Mouse (Mus musculus): ENCODE measurements around the gene Cops6. TPM values are rescaled to one million over a fixed set of nuclear protein-coding genes. Genes with fewer than 3 reads are reported as not detected.

Gene Cops6
- polyA plus RNA-seq, 1 experiment from 2014 or later: 214 TPM

DNA sequence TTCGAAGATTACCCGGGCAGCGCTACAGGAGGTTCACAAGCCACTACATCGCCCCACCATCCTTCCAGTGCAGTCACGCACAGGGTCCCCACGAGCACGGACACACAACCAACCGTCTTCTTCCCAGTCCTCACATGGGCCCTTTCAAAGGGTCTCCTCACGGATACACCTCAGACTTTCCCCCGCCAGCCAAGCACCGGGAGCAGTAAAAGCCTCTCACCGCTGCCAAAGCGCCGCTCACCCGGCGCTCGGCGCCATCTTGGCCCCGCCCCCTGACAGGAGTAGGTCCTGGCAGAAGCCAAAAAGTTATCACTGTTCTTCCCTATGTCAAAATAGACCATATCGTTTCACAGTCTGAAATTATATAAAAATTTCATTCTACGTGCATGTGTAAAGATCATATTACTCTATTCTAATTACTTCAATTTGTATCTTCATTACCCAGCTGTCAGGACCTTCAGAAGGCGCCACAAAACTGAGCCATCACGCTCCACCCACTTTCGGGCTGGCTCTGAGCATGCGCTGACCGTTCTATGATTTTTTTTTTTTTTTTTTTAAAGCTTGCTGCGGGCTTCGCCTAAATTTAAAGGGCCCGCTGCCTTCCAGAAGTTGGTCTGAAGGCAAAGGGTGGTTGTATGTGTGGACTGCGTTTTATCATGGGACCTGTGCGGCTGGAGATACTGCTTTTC, 26.2 kb downstream of the Cops6 start, which contains the start of the genes Taf6 and Cnpy4:
Gene Taf6, minus strand, starts transcription at position 502 of the 689 bp plus-strand sequence.
Gene Cnpy4, plus strand, starts transcription at position 536 of the 689 bp plus-strand sequence.
- peak; percentile 89 for DNase-seq (ENCODE audit: low spot score)

DNA sequence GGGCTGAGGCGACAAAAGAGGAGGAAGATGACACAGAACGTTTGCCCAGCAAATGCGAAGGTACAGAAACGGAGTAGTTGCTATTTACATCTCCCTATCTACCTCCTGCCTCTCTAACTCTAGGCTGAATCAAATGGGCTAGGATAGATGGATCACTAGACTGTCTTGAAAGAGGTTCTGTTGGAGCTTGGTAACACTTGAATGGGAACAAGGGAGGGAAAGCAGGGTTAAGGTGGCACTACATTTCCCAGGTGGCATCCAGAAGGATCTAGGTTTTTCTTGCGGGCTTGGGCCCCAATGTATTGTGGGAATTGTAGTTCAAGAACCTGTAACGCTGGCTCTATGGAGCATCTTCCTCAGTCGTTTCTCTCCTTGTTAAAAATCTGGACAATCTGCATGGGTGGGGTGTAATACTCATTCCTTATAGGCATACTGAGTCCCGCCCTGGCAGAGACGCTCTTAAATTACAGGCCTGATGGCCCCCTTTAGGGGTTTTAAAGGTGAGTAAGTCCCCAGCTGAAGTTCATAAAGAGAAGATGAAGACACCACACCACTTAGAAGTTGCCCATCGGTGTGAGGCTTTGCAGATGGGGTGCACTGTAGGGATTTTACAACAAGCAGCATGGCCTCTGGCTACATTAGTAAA, 26.9 kb downstream of the Cops6 start:
- peak; percentile 81 for DNase-seq (ENCODE audit: low spot score)

DNA sequence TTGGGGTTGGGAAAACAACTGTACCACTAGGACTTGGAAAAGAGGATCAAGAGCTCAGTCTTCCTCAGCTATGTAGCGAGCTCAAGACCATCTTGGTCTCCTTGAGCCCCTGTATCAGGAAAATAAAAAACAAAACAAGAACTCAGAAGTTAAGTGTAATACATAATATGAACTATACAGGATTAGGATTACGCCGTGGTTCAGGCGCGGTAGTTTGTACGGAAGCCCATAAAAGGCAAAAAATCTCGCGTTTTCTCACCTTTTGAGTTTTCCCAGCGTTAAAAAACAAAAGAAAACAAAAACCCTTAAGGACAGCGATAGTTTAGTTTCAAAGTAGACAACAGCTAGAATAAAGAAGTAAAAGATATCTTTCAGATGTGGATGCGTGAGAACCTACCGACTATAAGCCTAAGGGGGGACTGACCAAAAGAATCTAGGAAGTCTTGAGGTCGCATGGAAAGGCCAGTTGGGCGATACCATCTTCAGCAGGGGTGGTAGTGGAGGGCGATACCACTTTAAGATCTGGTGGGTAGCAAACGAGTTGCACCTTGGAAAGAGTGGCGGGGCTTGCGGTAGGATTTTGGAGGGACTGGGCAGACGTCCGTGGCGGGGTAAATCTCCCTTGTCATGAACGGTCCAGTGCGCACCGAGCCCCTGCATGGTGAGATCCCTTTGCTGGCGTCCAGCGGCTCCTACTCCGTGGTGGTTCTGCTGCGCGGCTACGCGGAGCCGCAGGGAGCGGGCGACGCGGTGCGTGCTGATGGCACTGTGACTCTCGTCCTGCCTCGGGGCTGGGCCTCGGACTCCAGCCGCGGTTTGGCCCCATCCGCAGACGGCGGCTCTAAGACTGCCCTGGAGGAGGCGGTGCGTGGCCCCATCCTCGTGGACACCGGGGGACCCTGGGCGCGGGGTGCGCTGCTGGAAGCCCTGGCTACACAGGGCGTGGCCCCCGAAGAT, 33.2 kb downstream of the Cops6 start, which contains the start of gene Mblac1:
Gene Mblac1, plus strand, starts transcription at position 544 of the 957 bp plus-strand sequence.
- DNase-seq (ENCODE audit: low spot score): peak; percentile 82

DNA sequence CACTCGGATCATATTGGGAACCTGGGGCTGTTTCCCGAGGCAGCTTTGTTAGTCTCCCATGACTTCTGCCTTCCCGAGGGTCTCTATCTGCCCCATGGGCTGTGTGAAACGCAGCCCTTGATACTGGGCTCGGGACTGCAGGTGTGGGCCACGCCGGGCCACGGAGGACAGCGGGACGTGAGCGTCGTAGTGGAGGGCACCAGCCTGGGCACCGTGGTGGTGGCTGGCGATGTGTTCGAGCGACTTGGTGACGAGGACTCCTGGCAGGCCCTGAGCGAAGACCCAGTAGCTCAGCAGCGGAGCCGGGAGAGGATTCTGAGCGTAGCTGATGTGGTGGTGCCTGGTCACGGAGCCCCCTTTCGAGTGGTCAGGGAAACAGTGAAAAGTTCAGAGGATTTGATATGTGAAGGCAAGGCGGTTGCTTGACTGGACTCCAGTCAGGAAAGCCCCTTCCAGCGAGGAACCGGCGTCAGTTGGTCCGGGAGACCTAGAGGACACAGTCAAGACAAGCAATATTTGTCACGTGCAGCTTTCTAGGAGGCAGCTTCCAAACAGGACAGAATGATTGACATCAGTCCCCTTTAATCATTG, 34.0 kb downstream of the Cops6 start:
- peak; percentile 9 for DNase-seq (ENCODE audit: low spot score)

DNA sequence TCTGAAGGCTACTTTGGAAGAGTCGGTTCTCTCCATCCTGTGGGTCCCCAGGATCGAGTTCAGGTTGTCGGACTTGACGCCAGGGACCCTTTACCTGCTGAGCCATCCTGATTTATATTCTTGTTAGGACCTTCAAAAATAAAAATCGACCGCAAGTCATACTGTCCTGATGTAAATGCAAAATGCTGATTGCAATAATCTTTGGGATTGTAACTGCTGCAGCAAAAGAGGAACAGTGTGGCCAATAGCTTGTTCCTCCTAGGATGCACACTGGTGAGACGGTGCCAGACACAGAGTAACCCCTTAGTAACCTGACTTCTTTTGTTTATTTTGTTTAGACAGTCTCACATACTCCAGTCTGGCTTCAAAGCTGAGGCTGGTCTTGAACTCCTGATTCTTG, 34.6 kb downstream of the Cops6 start:
- DNase-seq (ENCODE audit: low spot score): no peak

DNA sequence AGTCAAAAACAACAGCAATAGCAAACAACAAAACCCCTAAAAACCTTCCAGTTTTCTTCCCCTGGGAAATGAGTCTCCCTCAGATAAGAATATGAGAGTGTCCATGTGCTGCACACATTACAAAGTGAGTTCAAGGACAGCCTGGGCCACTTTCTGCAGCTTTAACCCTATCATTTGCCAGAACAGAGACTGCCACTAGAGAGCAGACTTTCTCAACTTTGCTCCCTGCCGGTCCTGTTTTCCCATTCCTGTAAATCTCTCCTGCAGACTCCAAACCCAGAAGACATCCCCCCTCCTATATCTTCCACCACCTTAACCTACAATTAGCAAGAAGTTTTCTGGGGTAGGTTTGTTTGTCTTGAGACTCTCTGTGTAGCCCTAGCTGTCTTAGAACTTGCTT, 38.7 kb downstream of the Cops6 start:
- DNase-seq (ENCODE audit: low spot score): no peak

DNA sequence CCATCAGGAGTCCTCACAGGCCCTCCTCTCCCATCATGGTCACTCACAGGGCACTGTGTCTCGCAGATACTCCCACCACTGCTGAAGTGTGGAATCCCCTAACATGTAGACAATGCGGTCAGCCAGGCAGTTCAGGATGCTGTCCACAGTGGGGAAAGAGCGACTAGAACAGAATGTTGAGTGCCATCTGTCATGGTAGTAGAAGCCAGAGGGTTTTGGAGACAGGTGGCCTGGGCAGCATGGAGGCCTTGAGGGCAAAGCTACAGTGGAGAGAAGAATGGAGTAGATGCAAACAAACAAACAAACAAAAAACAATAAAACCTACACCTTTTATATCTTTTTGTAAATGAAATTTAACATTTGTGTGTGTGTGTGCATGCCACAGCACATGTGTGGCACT, 41.2 kb downstream of the Cops6 start:
- no peak for DNase-seq (ENCODE audit: low spot score)

- no peak for DNase-seq (ENCODE audit: low spot score)
These were observed 46.4 kb downstream of the Cops6 start for GRCm38 (mm10) chr5:138207253-138207652.

DNA sequence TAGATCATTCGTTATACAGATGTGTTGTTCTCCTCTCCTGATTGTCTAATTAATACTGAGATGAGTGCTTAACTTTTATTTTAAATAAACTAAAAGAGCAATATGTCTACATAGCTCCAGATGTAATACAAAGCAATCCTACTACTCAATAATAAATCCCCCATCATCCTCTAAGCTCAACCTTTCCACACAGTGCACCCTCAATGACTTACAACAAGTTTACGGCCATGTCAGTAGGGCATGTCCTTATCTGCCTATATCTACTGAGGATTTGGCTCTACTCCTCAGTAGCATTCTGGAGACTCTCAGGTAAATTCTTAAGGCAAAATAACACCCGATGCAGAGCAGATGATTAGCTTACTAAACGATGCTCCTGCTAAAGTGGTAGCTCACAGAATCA, 47.0 kb downstream of the Cops6 start:
- no peak for DNase-seq (ENCODE audit: low spot score)

MicroRNA genes within 50 kb of the gene (microRNA counts, 519-probe panel; counts per million panel counts)
- 7,817 counts per million, percentile 96 among the panel's probes with 10 or more counts for microRNA mmu-miR-106b
- microRNA mmu-miR-25: 8,972 counts per million, percentile 98 among the panel's probes with 10 or more counts
- microRNA mmu-miR-93: 7,637 counts per million, percentile 96 among the panel's probes with 10 or more counts

Small RNAs within 50 kb of the gene (microRNA-seq; reads per million reads assigned to microRNA genes)
- gene Mir106b (ENCODE audit: borderline number of aligned reads) (21,371 reads per million, percentile 97 among the genes with 10 or more reads in this experiment), gene Mir25 (ENCODE audit: borderline number of aligned reads) (3,492 reads per million, percentile 83 among the genes with 10 or more reads in this experiment), gene Mir93 (ENCODE audit: borderline number of aligned reads) (34,362 reads per million, percentile 98 among the genes with 10 or more reads in this experiment)

Other genes starting within 250 kb of the Cops6 start
- 0.22 and 0.26 TPM in 2 replicates for gene Cyp3a13, start 239.5 kb upstream of the Cops6 start, polyA plus RNA-seq (2015; fragmentation: Nextera tagmentation; extraction: Ambion mirVana)
- not detected in 2 replicates for gene Gjc3, start 198.0 kb upstream of the Cops6 start, polyA plus RNA-seq (2015; fragmentation: Nextera tagmentation; extraction: Ambion mirVana)
- gene Azgp1, start 179.6 kb upstream of the Cops6 start, polyA plus RNA-seq (2015; fragmentation: Nextera tagmentation; extraction: Ambion mirVana): 0.15 and 0.27 TPM in 2 replicates
- gene Smok3a, start 139.8 kb upstream of the Cops6 start, polyA plus RNA-seq (2015; fragmentation: Nextera tagmentation; extraction: Ambion mirVana): not detected in 2 replicates
- gene Smok3b, start 139.6 kb upstream of the Cops6 start, polyA plus RNA-seq (2015; fragmentation: Nextera tagmentation; extraction: Ambion mirVana): not detected in 2 replicates
- not detected in 2 replicates for gene Smok3c, start 107.9 kb upstream of the Cops6 start, polyA plus RNA-seq (2015; fragmentation: Nextera tagmentation; extraction: Ambion mirVana)
- 8.5 and 8.6 TPM in 2 replicates for gene Zkscan1, start 76.0 kb upstream of the Cops6 start, polyA plus RNA-seq (2015; fragmentation: Nextera tagmentation; extraction: Ambion mirVana)
- 39.4 and 40.9 TPM in 2 replicates for gene Zscan21, start 44.2 kb upstream of the Cops6 start, polyA plus RNA-seq (2015; fragmentation: Nextera tagmentation; extraction: Ambion mirVana)
- gene Zfp113, start 5.3 kb upstream of the Cops6 start, polyA plus RNA-seq (2015; fragmentation: Nextera tagmentation; extraction: Ambion mirVana): 14.8 and 15.8 TPM in 2 replicates
- 9.2 and 9.8 TPM in 2 replicates for gene Ap4m1, start 10.9 kb downstream of the Cops6 start, polyA plus RNA-seq (2015; fragmentation: Nextera tagmentation; extraction: Ambion mirVana)
- 281 and 296 TPM in 2 replicates for gene Mcm7, start 11.4 kb downstream of the Cops6 start, polyA plus RNA-seq (2015; fragmentation: Nextera tagmentation; extraction: Ambion mirVana)
- 44.1 and 54.5 TPM in 2 replicates for gene Taf6, start 26.4 kb downstream of the Cops6 start, polyA plus RNA-seq (2015; fragmentation: Nextera tagmentation; extraction: Ambion mirVana)
- gene Cnpy4, start 26.4 kb downstream of the Cops6 start, polyA plus RNA-seq (2015; fragmentation: Nextera tagmentation; extraction: Ambion mirVana): 33.2 and 34.2 TPM in 2 replicates
- gene Mblac1, start 33.2 kb downstream of the Cops6 start, polyA plus RNA-seq (2015; fragmentation: Nextera tagmentation; extraction: Ambion mirVana): 10.2 and 10.8 TPM in 2 replicates
- gene Nxpe5, start 64.8 kb downstream of the Cops6 start, polyA plus RNA-seq (2015; fragmentation: Nextera tagmentation; extraction: Ambion mirVana): 0.36 and 0.44 TPM in 2 replicates
- gene Lamtor4, start 94.4 kb downstream of the Cops6 start, polyA plus RNA-seq (2015; fragmentation: Nextera tagmentation; extraction: Ambion mirVana): 83.9 and 88.4 TPM in 2 replicates
- gene BC037034, start 103.0 kb downstream of the Cops6 start, polyA plus RNA-seq (2015; fragmentation: Nextera tagmentation; extraction: Ambion mirVana): 5.7 and 7.6 TPM in 2 replicates
- 1.8 and 2.4 TPM in 2 replicates for gene Gal3st4, start 111.8 kb downstream of the Cops6 start, polyA plus RNA-seq (2015; fragmentation: Nextera tagmentation; extraction: Ambion mirVana)
- 0.04 TPM in 1 of 2 replicates, not detected in the other for gene Gm43720, start 118.9 kb downstream of the Cops6 start, polyA plus RNA-seq (2015; fragmentation: Nextera tagmentation; extraction: Ambion mirVana)
- gene Gpc2, start 118.9 kb downstream of the Cops6 start, polyA plus RNA-seq (2015; fragmentation: Nextera tagmentation; extraction: Ambion mirVana): 3.1 and 4.1 TPM in 2 replicates
- 2.3 and 3.2 TPM in 2 replicates for gene Stag3, start 119.2 kb downstream of the Cops6 start, polyA plus RNA-seq (2015; fragmentation: Nextera tagmentation; extraction: Ambion mirVana)
- 0.38 and 1.0 TPM in 2 replicates for gene Pvrig, start 180.9 kb downstream of the Cops6 start, polyA plus RNA-seq (2015; fragmentation: Nextera tagmentation; extraction: Ambion mirVana)

Data from thymus, postnatal 0 days (tissue).